Mouse (Mus musculus) left cerebral cortex, adult 8-10 months (tissue): ENCODE measurements around the gene Drap1. TPM values are rescaled to one million over a fixed set of nuclear protein-coding genes. Genes with fewer than 3 reads are reported as not detected.

Source experiments
- DNase-seq, 2 experiments: peaks; one replicate each; pipeline ENCODE4 v3.0.0; 2022; ENCODE audit warnings: low spot score in 2 of 2
- total RNA-seq, 4 experiments: library from RNA; stranded (reverse); gene quantifications; 2 replicates each; pipeline ENCODE4 v1.2.4; 2022

Drap1 gene
- total RNA-seq, 4 experiments from 2014 or later, result 253 to 272 (median 266) TPM

DNA sequence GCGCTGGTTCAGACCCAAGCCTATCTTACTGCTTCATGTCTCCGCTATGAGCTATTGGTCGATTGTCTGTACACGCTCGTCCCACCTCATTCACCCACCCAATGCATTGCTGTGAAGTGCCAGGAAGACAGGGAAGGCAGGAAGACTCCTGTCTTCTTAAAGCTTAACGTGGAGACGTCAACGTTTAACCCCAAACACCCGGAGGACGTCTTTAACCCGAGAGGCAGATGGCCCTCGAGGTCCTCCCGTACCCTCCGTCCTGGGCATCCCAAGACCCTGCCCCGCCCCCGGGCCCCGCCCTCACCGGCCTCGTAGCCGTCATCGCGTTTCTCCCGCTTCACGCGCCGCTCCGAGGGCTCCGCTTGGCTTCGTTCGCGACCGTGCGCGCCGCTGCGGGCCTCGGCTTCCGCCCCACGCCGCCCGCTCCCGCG, 36.8 kb downstream of the Drap1 start:
- no peak for DNase-seq

- no peak for DNase-seq
Measured at GRCm38 (mm10) chr19:5384715-5385114, 40.1 kb downstream of the Drap1 start.

DNA sequence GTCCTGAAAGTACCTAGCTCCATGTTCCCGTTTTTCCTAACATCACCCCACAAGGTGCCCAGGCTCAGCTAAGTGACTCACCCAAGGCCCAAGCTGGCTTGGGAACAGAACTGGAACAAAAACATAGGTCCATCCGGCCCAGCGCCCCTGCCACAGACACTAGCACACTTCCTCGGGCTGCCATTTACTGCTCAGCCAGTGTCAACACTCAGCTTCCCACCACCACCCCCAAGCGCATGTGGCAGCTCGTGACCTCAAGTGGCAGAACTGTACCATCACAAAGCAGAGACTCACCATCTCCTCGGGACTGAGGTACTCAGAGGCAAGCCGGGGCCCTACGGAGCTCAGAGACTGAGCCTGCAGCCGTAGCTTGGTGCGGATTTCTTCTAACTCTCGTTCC, 41.5 kb downstream of the Drap1 start:
- DNase-seq, result no peak

DNA sequence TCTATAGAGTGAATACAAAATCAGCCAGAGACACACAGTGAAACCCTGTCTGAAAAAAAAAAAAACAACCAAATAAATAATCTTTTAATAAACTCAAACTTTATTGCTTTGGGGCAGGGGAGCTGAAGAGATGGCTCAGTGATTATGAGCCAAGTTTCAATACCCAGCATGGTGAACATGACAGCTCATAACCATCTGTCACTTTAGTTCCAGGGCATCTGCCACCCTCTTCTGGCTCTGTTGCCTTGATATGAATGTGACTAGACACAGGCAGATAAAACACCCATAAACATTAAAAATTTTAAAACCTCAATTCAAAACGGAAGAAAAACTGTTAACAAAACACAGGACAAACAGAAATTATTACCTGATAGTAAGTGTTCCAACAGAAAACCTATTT, 47.3 kb downstream of the Drap1 start:
- DNase-seq, result no peak

DNA sequence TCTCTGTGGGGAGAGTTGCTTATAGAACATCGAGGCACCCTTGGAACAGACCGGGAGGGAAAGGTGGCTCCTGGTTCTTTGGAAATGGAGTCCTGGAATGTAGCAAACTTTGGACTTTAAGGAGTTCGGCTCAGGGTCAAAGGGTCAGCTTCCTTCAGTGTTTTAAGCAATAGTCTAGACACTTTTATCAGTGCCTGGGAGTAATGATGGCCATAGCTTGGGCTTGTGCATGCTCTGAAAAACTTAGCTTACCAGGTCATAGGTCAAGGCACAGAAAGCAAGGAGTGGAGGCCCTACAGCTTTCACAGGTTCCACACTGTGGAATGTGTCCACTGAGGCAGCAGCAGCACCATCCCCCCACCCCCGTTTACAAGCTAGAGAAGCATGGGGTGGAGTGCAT, 50.0 kb downstream of the Drap1 start:
- DNase-seq, result no peak

- DNase-seq, result no peak
Measured at GRCm38 (mm10) chr19:5374177-5374576, 50.6 kb downstream of the Drap1 start.

Other genes starting within 250 kb of the Drap1 start
- gene Pacs1, start 151.9 kb downstream of the Drap1 start, total RNA-seq, result 10 to 100 TPM; 63.3 to 64.7 (median 64.5) TPM
- 100 to 1,000 TPM; 201 to 220 (median 207) TPM for gene Sf3b2, start 129.5 kb downstream of the Drap1 start, total RNA-seq
- gene Gal3st3, start 126.6 kb downstream of the Drap1 start, total RNA-seq, result 10 to 100 TPM; 55.7 to 57.0 (median 56.3) TPM
- not detected for gene Catsper1, start 89.2 kb downstream of the Drap1 start, total RNA-seq
- 10 to 100 TPM; 21.5 to 39.4 (median 34.1) TPM for gene Cst6, start 75.4 kb downstream of the Drap1 start, total RNA-seq
- gene Eif1ad, start 58.2 kb downstream of the Drap1 start, total RNA-seq, result 10 to 100 TPM; 22.1 to 29.0 (median 23.8) TPM
- 10 to 100 TPM; 66.5 to 85.5 (median 77.9) TPM for gene Banf1, start 57.8 kb downstream of the Drap1 start, total RNA-seq
- 100 to 1,000 TPM in 2 of 4 experiments, 10 to 100 TPM in 2; 85.6 to 109 (median 94.2) TPM for gene Sart1, start 36.3 kb downstream of the Drap1 start, total RNA-seq
- not detected for gene Tsga10ip, start 22.5 kb downstream of the Drap1 start, total RNA-seq
- 10 to 100 TPM; 70.4 to 79.1 (median 75.0) TPM for gene AI837181, start 165 bp upstream of the Drap1 start, total RNA-seq
- not detected for gene Fosl1, start 22.6 kb upstream of the Drap1 start, total RNA-seq
- gene Ccdc85b, start 32.9 kb upstream of the Drap1 start, total RNA-seq, result 10 to 100 TPM; 26.2 to 30.7 (median 29.4) TPM
- gene Fibp, start 35.6 kb upstream of the Drap1 start, total RNA-seq, result 100 to 1,000 TPM in 1 of 4 experiments, 10 to 100 TPM in 3; 89.0 to 124 (median 93.6) TPM
- gene Ctsw, start 43.5 kb upstream of the Drap1 start, total RNA-seq, result 1 to 10 TPM in 1 of 4 experiments, under 1 TPM in 3; 0.30 to 1.0 (median 0.46) TPM
- 10 to 100 TPM; 16.0 to 21.9 (median 18.7) TPM for gene Efemp2, start 49.0 kb upstream of the Drap1 start, total RNA-seq
- 10 to 100 TPM; 29.7 to 36.3 (median 35.4) TPM for gene Mus81, start 63.4 kb upstream of the Drap1 start, total RNA-seq
- gene Cfl1, start 65.5 kb upstream of the Drap1 start, total RNA-seq, result 1,000 to 10,000 TPM; 1,338 to 1,440 (median 1,412) TPM
- 1 to 10 TPM; 6.6 to 8.6 (median 7.1) TPM for gene 1700020D05Rik, start 78.8 kb upstream of the Drap1 start, total RNA-seq
- 10 to 100 TPM; 82.4 to 93.9 (median 89.3) TPM for gene Snx32, start 85.6 kb upstream of the Drap1 start, total RNA-seq
- not detected for gene Ovol1, start 135.7 kb upstream of the Drap1 start, total RNA-seq
- gene Ap5b1, start 143.0 kb upstream of the Drap1 start, total RNA-seq, result 1 to 10 TPM; 6.9 to 9.1 (median 7.8) TPM
- gene Rnaseh2c, start 176.9 kb upstream of the Drap1 start, total RNA-seq, result 10 to 100 TPM; 68.0 to 88.2 (median 72.1) TPM
- gene Kat5, start 185.3 kb upstream of the Drap1 start, total RNA-seq, result 100 to 1,000 TPM in 1 of 4 experiments, 10 to 100 TPM in 3; 87.3 to 115 (median 97.0) TPM
- gene Rela, start 212.5 kb upstream of the Drap1 start, total RNA-seq, result 10 to 100 TPM; 22.5 to 25.3 (median 23.7) TPM
- 10 to 100 TPM; 12.5 to 20.7 (median 14.9) TPM for gene Sipa1, start 238.7 kb upstream of the Drap1 start, total RNA-seq